Mouse (Mus musculus) forebrain, embryonic 13.5 days (tissue): ENCODE data around the gene Il18. TPM values are rescaled to one million over a fixed set of nuclear protein-coding genes. Genes with fewer than 3 reads are reported as not detected.

Source experiments
- ATAC-seq: fragments of 200-750 bp; cut with Nextera tagmentation; 2 replicates; pipeline ENCODE4 v1.8.0; 2017
- H3K27ac ChIP-seq: fragments of 300-500 bp; sonication (generic); 2 replicates; pipeline ENCODE4 v1.5.1; 2015; ENCODE audit warnings: inconsistent platforms, mild to moderate bottlenecking, moderate library complexity
- H3K27me3 ChIP-seq: fragments of 300-500 bp; sonication (generic); 2 replicates; pipeline ENCODE4 v1.6.1; 2015; ENCODE audit warnings: mild to moderate bottlenecking, inconsistent platforms
- H3K36me3 ChIP-seq: fragments of 300-500 bp; sonication (generic); 2 replicates; pipeline ENCODE4 v1.6.1; 2015; ENCODE audit warnings: mild to moderate bottlenecking, inconsistent platforms; ENCODE audit not compliant: poor library complexity, severe bottlenecking
- H3K4me1 ChIP-seq: fragments of 300-500 bp; sonication (generic); 2 replicates; pipeline ENCODE4 v1.6.1; 2015; ENCODE audit warnings: inconsistent platforms
- H3K4me2 ChIP-seq: fragments of 300-500 bp; sonication (generic); 2 replicates; pipeline ENCODE4 v1.6.1; 2015; ENCODE audit warnings: inconsistent platforms, mild to moderate bottlenecking, moderate library complexity
- H3K4me3 ChIP-seq: fragments of 300-500 bp; sonication (generic); 2 replicates; pipeline ENCODE4 v1.5.1; 2015; ENCODE audit warnings: mild to moderate bottlenecking, inconsistent platforms
- H3K9ac ChIP-seq: fragments of 300-500 bp; sonication (generic); 2 replicates; pipeline ENCODE4 v1.6.1; 2015; ENCODE audit warnings: mild to moderate bottlenecking, inconsistent platforms
- H3K9me3 ChIP-seq: fragments of 300-500 bp; sonication (generic); replicated peaks from 2 replicates; pipeline ENCODE4 v1.6.1; 2016; ENCODE audit warnings: inconsistent platforms
- WGBS: fragments of 180-500 bp; shearing (Covaris S2); methylation state at CpG from one replicate; pipeline ENCODE4 v1.1.7; 2015; 5-methylcytosine and 5-hydroxymethylcytosine counted together
- polyA plus RNA-seq: library from polyadenylated mRNA; unstranded; fragments of >200 nt; fragmentation: Nextera tagmentation; extraction: Ambion mirVana; gene quantifications from 2 replicates; pipeline ENCODE4 v1.2.1, GENCODE M21; 2015

Il18 gene
- polyA plus RNA-seq, 1 experiment from 2014 or later: 16.4 TPM

DNA sequence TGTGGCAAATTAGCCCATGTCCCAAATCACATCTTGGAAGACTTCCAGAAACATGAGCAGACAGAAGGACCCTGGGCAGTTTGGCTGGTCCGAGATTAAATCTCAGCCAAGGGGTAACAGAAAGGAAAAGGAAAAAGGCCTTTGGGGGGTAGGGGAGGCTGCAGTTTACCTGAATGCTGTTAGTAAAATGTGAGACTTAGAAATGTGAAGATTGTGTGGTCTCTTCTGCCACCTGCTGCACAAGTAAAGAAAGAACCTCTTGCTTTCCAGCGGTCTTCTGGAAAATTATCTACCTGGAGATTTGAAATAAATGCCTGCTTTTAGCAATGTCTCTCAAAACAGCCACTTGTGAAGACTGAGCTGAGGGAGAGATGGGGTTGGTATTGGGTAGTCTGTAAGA is 23.7 kb upstream of the Il18 start:
- no peaks in the 10 kb centered on the region for H3K9me3 ChIP-seq
- no peaks in the 10 kb centered on the region for H3K36me3 ChIP-seq
- H3K4me3 ChIP-seq: no peak overlapping the region
- no peak overlapping the region for H3K9ac ChIP-seq
- no peaks in the 10 kb centered on the region for H3K27me3 ChIP-seq
- H3K4me1 ChIP-seq: peaks cover 15% of the 10 kb centered on the region
- no peak overlapping the region for H3K4me2 ChIP-seq
- no peak overlapping the region for H3K27ac ChIP-seq
- 21% methylated on average over 2 of the region's 2 CpGs for WGBS
- no peak for ATAC-seq

DNA sequence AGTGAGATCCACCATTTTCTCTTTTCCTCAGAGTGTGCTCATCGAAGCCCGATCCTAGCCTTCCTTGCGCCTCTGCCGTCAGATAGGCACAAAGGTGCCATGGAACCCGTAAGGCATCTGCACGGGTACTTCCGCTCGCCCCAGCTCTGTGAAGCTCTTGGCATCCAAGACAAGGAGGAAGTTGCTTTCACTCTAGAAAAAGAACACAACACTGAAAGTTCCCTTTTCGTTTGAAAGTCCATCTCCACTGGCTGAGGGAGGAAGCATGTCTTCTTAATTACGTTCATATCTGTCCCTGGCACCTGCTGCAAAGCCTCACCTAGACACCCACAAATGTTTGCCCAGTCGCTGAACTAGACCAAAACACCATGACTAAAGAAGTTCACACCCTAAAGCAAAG is 21.3 kb upstream of the Il18 start:
- Histone ChIP-seq H3K36me3 (no peaks in the 10 kb centered on the region), H3K4me2 (no peak overlapping the region), H3K4me3 (no peak overlapping the region), H3K27me3 (no peaks in the 10 kb centered on the region), H3K9me3 (no peaks in the 10 kb centered on the region), H3K4me1 (0 out of 2 replicates have a peak, but pooled peaks cover 3% of the 10 kb centered on the region), H3K27ac (no peak overlapping the region), H3K9ac (no peak overlapping the region)
- 85% methylated on average over 11 of the region's 11 CpGs for WGBS
- no peak for ATAC-seq

DNA sequence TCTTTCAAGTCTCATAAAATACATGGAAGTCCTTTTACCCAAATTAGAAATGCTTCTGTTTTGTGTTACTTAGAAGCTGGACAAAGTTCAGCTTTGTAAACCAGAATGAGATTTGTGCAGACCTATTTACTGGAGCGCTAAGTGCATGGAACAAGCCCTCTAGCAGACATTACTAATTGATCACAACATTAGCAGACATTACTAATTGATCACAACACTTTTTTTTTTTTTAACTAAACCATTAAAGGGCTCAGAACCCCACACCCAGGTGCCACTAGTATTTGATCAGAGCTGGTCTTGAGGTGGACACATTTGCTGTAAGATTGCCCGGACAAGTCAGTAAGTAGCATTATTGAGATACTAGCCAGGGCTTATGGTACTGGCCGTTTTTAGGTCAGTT is 20.8 kb upstream of the Il18 start:
- no peak for ATAC-seq
- no peak overlapping the region for H3K27ac ChIP-seq
- 0 out of 2 replicates have a peak, but pooled peaks cover 3% of the 10 kb centered on the region for H3K4me1 ChIP-seq
- no peaks in the 10 kb centered on the region for H3K36me3 ChIP-seq
- 73% methylated on average over 3 of the region's 3 CpGs for WGBS
- H3K9ac ChIP-seq: no peak overlapping the region
- no peaks in the 10 kb centered on the region for H3K9me3 ChIP-seq
- no peak overlapping the region for H3K4me3 ChIP-seq
- H3K27me3 ChIP-seq: no peaks in the 10 kb centered on the region
- no peak overlapping the region for H3K4me2 ChIP-seq

DNA sequence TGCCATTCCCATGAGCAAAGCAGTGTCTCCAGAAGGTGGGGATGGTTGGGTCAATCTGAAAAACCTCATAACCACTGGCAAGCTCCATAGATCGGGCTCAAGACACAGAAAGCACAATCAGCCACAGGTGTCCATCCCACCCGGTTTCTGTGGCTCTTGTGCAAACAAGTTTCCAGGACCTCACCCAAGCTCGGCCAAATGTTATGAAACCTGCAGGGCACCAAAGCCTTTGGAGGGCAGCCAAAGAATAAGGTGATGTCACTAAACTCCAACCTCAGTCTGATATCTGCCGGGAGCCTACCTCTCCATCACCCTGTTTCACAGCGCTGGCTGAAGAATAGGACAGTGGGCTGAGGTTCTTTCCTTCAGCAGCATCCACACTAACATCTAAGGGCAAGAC is 18.7 kb upstream of the Il18 start:
- Histone ChIP-seq H3K36me3 (no peaks in the 10 kb centered on the region), H3K4me2 (no peak overlapping the region), H3K27me3 (no peaks in the 10 kb centered on the region), H3K4me3 (no peak overlapping the region), H3K9ac (no peak overlapping the region), H3K4me1 (peaks cover 7% of the 10 kb centered on the region; the same call in 1 of the 2 replicates), H3K27ac (no peak overlapping the region), H3K9me3 (no peaks in the 10 kb centered on the region)
- WGBS: 85% methylated on average over 5 of the region's 5 CpGs
- no peak for ATAC-seq

DNA sequence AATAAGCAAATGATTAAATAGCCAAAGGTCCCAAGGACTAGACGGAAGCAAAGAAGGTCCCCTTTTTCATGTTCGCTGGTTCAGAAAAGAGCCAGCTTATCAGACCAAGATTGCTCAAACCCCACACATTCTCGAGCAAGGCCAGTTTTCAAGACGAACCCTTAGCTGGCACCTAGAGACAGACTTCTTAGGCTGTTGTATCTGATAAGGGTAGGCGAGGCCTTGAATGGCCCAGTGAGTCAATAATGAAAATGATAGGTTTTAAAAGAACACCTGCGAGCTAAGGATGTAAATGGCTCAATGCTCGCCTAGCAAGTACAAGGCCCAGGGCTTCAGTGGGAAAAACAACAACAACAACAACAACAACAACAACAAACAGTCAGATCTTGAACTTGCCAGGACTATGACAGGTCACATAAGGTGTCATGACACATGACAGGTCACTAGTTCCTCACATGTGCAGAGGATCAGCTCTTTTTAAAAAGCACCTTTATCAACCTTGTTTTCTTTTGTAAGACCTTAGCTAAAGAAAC is 18.0 kb upstream of the Il18 start:
- no peak overlapping the region for H3K27ac ChIP-seq
- WGBS: 84% methylated on average over 7 of the region's 7 CpGs

DNA sequence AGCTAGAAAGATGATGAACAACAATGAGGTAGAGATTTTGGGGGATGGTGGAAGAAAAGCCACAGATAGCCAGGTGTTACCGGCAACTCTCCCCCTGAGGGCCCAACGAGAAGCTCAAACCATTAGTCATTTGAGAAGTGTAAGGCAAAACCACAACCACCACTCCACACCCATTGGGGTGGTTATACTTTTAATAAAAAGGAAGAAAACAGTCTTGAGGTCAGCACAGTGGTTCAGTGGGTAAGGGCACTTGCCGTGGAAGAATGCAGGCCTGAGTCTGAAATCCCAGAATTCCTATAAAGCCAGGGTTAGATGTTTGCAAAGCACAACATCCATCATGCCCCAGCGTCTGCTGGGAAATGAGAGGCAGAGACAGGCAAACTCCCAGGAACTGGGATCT is 17.3 kb upstream of the Il18 start:
- ATAC-seq: no peak
- 88% methylated on average over 4 of the region's 4 CpGs for WGBS
- H3K27ac ChIP-seq: no peak overlapping the region
- no peaks in the 10 kb centered on the region for H3K27me3 ChIP-seq
- peaks cover 7% of the 10 kb centered on the region; the same call in 1 of the 2 replicates for H3K4me1 ChIP-seq
- H3K4me2 ChIP-seq: no peak overlapping the region
- no peaks in the 10 kb centered on the region for H3K36me3 ChIP-seq
- H3K9me3 ChIP-seq: no peaks in the 10 kb centered on the region
- H3K4me3 ChIP-seq: no peak overlapping the region
- H3K9ac ChIP-seq: no peak overlapping the region

More for the DNA sequence above, 18.0 kb upstream of the Il18 start:
- no peaks in the 10 kb centered on the region for H3K27me3 ChIP-seq
- no peak overlapping the region for H3K4me2 ChIP-seq
- H3K4me1 ChIP-seq: peaks cover 7% of the 10 kb centered on the region; the same call in 1 of the 2 replicates
- no peak overlapping the region for H3K4me3 ChIP-seq
- no peaks in the 10 kb centered on the region for H3K9me3 ChIP-seq
- no peaks in the 10 kb centered on the region for H3K36me3 ChIP-seq
- ATAC-seq: no peak
- H3K9ac ChIP-seq: no peak overlapping the region

DNA sequence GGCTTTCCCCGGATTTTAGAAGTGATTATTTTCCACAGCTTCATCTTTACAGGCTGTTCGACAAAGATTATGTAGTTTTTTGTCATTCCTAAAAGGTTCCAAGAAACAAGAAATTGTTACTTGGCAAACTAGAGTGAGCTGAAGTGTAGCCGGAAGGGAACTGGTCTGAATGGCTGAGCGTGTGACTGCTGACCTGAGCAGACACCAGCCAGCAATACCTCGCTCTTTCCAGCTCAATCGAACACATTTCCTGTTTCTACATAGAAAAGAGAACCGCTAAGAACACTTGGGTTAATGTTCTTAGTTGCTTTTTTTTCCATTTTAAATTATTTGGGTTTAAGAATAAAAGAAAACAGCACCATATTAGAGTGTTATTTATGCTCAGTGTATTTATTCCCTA is 14.5 kb upstream of the Il18 start:
- Histone ChIP-seq H3K4me2 (peak overlapping the region; percentile 49), H3K4me3 (no peak overlapping the region), H3K27me3 (no peaks in the 10 kb centered on the region), H3K4me1 (peaks cover 7% of the 10 kb centered on the region; the same call in 1 of the 2 replicates), H3K36me3 (no peaks in the 10 kb centered on the region), H3K9ac (peak overlapping the region; percentile 23; the same call in 1 of the 2 replicates), H3K27ac (no peak overlapping the region; the same call in 1 of the 2 replicates), H3K9me3 (no peaks in the 10 kb centered on the region)
- no peak for ATAC-seq
- WGBS: 55% methylated on average over 7 of the region's 7 CpGs

DNA sequence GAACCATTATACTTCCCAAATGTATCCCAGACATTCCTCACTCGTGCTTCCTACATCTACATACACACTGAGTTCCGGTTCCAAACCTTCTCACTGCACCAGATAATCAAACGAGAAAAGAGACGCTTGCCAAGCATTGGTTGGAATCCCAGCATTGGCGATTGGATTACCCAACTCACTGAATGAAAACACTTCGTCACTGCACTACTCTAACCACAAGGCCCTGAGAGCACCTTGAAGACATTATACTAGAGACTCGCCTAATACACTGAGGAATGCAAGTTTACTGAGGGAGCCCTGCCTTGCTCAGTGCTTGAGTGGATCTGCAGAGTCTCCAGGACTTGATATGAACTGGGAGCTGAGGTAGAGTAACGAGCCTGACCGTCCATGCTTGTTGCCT is 12.2 kb upstream of the Il18 start:
- Histone ChIP-seq H3K9me3 (no peaks in the 10 kb centered on the region), H3K9ac (no peak overlapping the region), H3K4me1 (peaks cover 7% of the 10 kb centered on the region; the same call in 1 of the 2 replicates), H3K27me3 (no peaks in the 10 kb centered on the region), H3K4me2 (no peak overlapping the region), H3K36me3 (no peaks in the 10 kb centered on the region), H3K27ac (no peak overlapping the region), H3K4me3 (no peak overlapping the region)
- ATAC-seq: no peak
- 75% methylated on average over 9 of the region's 9 CpGs for whole genome bisulfite sequencing

DNA sequence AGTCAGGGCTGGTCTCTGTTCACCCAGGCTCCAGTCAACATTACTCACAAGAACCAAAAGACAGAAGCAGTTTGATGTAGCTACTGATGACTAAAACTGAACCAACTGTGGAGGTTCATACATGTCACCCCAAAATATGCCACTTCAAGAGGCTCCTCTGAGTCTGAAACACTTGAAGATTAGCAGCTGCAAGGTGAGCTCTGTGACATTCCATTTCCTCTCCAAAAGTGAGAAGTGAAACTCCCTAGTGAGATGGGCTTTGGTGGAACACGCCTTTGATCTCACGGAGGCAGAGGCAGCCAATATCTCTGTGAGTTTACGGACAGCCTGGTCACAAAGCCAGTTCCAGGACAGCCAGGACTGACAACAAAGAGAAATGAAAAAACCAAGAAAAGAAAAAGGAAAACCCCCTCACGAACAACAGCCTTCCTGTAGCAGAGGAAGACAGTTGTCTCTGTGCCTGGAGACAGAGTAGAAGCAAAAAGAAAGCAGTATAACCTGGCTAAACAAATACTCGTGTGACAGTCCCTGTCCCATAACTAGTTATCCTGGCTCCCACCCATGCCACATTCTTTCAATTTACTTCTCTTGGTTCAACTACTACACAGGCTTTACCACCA is 6.7 kb upstream of the Il18 start:
- no peaks in the 10 kb centered on the region for H3K27me3 ChIP-seq
- H3K4me2 ChIP-seq: no peak overlapping the region
- H3K4me3 ChIP-seq: no peak overlapping the region
- no peaks in the 10 kb centered on the region for H3K36me3 ChIP-seq
- H3K9me3 ChIP-seq: no peaks in the 10 kb centered on the region
- no peak overlapping the region for H3K27ac ChIP-seq
- no peaks in the 10 kb centered on the region for H3K4me1 ChIP-seq
- WGBS: 66% methylated on average over 5 of the region's 5 CpGs
- no peak for ATAC-seq
- H3K9ac ChIP-seq: no peak overlapping the region

DNA sequence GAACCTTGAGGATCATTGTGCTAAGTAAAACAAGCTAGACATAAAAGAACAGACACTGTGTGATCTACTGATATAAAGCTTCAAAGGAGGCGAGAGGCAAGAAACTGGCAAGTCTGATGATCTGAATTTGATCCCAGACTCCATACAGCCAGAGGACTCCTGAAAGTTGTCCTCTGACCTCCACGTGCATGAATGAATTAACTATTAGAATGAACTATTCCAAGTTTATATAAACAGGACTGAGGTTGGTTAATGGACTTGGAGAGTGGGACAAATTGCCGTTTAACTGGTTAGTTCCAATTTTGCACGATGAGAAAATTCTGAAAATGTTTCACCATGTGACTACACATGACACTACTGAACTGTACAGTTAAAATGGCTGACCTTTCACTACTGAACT is 5.7 kb upstream of the Il18 start:
- WGBS: 90% methylated on average over 4 of the region's 4 CpGs
- no peak for ATAC-seq

DNA sequence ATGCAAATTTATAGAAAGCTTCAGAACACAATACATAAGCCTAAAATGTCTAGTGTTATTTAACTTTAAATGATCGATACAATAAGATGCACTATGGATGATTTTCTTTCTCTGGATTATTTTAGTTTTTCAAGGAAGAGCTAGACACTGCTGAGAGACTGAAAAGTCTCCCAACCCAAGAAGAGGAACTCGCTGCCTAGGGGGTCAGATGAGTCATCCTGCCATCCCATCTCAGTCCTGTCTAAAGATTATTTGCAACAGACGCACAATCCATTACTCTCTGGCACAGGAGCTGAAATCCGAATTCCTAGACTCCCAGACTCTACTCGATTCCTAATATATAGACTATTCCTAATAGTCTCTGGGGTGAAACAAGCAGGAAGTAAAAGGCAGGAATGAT is 2.4 kb upstream of the Il18 start:
- Histone ChIP-seq H3K27ac (no peak overlapping the region), H3K36me3 (no peaks in the 10 kb centered on the region), H3K4me1 (peaks cover 19% of the 10 kb centered on the region), H3K4me2 (no peak overlapping the region), H3K9me3 (no peaks in the 10 kb centered on the region), H3K4me3 (no peak overlapping the region), H3K27me3 (no peaks in the 10 kb centered on the region), H3K9ac (no peak overlapping the region)
- no peak for ATAC-seq
- 87% methylated on average over 5 of the region's 5 CpGs for WGBS

More for the DNA sequence above, 5.7 kb upstream of the Il18 start:
- Histone ChIP-seq H3K4me2 (no peak overlapping the region), H3K4me3 (no peak overlapping the region), H3K27ac (no peak overlapping the region), H3K9me3 (no peaks in the 10 kb centered on the region), H3K9ac (no peak overlapping the region), H3K36me3 (no peaks in the 10 kb centered on the region), H3K27me3 (no peaks in the 10 kb centered on the region), H3K4me1 (peaks cover 4% of the 10 kb centered on the region)

DNA sequence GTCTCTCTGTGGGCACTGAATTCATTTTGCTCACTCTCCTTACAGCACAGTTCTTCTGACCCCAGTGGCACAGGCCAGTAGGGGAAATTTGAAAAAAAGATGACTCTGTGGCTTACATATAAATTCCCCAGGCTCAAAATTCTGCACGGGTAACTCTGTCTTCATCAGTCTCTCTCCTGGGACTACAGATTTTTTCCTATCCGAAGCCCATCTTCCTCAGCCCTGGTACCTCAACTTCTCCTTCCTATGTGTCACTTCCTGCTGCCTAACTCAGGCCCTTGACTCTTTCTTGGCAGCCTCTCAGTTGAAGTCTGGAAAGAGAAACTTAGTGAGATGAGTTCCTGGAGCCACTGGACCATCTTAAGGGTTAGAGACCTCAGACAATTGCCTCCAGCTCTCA is 1.1 kb upstream of the Il18 start:
- H3K4me2 ChIP-seq: no peak overlapping the region
- peaks cover 19% of the 10 kb centered on the region for H3K4me1 ChIP-seq
- H3K27me3 ChIP-seq: no peaks in the 10 kb centered on the region
- no peak for ATAC-seq
- no peaks in the 10 kb centered on the region for H3K36me3 ChIP-seq
- H3K27ac ChIP-seq: peak overlapping the region; percentile 86; the same call in 1 of the 2 replicates
- WGBS: 89% methylated on average over 2 of the region's 2 CpGs
- H3K9ac ChIP-seq: no peak overlapping the region
- no peak overlapping the region for H3K4me3 ChIP-seq
- H3K9me3 ChIP-seq: no peaks in the 10 kb centered on the region

DNA sequence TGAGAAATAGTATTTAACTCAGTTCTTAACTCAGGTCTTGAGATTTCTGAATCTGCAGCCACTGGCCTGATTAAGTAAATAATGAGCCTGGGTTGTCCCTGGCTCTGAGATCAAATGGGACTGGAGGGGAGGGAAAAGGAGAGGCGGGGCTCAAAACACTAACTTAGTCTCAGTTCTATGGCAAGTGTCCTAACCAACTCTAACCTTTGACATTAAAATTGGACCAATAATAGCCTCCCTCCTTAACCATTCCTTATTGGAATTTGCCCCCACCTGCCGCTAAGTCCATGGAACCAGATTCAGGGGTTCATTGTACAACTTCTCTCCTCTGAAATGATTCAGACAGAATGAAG is 443 bp downstream of the Il18 start, which contains the start of gene Bco2:
Gene Bco2, minus strand, starts transcription at position 88 of the 353 bp plus-strand sequence.
- peak within 1 kb of the TSS; percentile 86 for H3K27ac ChIP-seq
- peak within 1 kb of the TSS; percentile 58 for H3K4me2 ChIP-seq
- no peaks in the 10 kb centered on the region for H3K36me3 ChIP-seq
- no peaks in the 10 kb centered on the region for H3K9me3 ChIP-seq
- peak; percentile 63; the same call in 1 of the 2 replicates for ATAC-seq
- no peaks in the 10 kb centered on the region for H3K27me3 ChIP-seq
- peak within 1 kb of the TSS; percentile 59; the same call in 1 of the 2 replicates for H3K9ac ChIP-seq
- H3K4me1 ChIP-seq: peaks cover 19% of the 10 kb centered on the region
- peak within 1 kb of the TSS; percentile 22 for H3K4me3 ChIP-seq
- whole genome bisulfite sequencing: 3% methylated on average over 2 of the region's 2 CpGs
